Mouse (Mus musculus): Measurements from ENCODE around the gene Chat. TPM values are rescaled to one million over a fixed set of nuclear protein-coding genes. Genes with fewer than 3 reads are reported as not detected.

The Chat gene
- polyA plus RNA-seq, 1 experiment, result 0.10 TPM

GRCm38 (mm10) chr14:32476559-32476958 is 10.8 kb upstream of the Chat start:
- Histone ChIP-seq H3K27me3 (ENCODE audit: control insufficient read depth, insufficient read depth, low read length) (no peaks in the 10 kb centered on the region), H3K36me3 (ENCODE audit: control insufficient read depth, insufficient read depth, low read length) (no peaks in the 10 kb centered on the region), H3K4me3 (ENCODE audit: control insufficient read depth, low read depth, low read length) (no peak overlapping the region), H3K27ac (ENCODE audit: control insufficient read depth, insufficient read depth, low read depth, low read length) (no peak overlapping the region), H3K4me1 (ENCODE audit: control insufficient read depth, insufficient read depth, low read length) (no peaks in the 10 kb centered on the region)
- no peak for TF ChIP-seq POLR2A (IDR thresholded peaks at IDR 0.05; ENCODE audit: control insufficient read depth, low read depth, low read length)
- no peak for TF ChIP-seq CTCF (IDR thresholded peaks at IDR 0.05; ENCODE audit: control insufficient read depth, insufficient read depth, insufficient replicate concordance, low read depth, low read length)

- Histone ChIP-seq H3K4me3 (ENCODE audit: control insufficient read depth, low read depth, low read length) (no peak overlapping the region), H3K36me3 (ENCODE audit: control insufficient read depth, insufficient read depth, low read length) (no peaks in the 10 kb centered on the region), H3K27me3 (ENCODE audit: control insufficient read depth, insufficient read depth, low read length) (no peaks in the 10 kb centered on the region), H3K4me1 (ENCODE audit: control insufficient read depth, insufficient read depth, low read length) (no peaks in the 10 kb centered on the region), H3K27ac (ENCODE audit: control insufficient read depth, insufficient read depth, low read depth, low read length) (no peak overlapping the region)
- no peak for TF ChIP-seq POLR2A (IDR thresholded peaks at IDR 0.05; ENCODE audit: control insufficient read depth, low read depth, low read length)
- peak; percentile 40; the same call in 1 of the 2 replicates for TF ChIP-seq CTCF (IDR thresholded peaks at IDR 0.05; ENCODE audit: control insufficient read depth, insufficient read depth, insufficient replicate concordance, low read depth, low read length)
Observed at GRCm38 (mm10) chr14:32472996-32473395, 7.2 kb upstream of the Chat start.

- H3K27me3 ChIP-seq (ENCODE audit: control insufficient read depth, insufficient read depth, low read length), result peaks cover 2% of the 10 kb centered on the region; the same call in 1 of the 2 replicates
- H3K4me3 ChIP-seq (ENCODE audit: control insufficient read depth, low read depth, low read length), result no peak overlapping the region
- TF ChIP-seq CTCF (IDR thresholded peaks at IDR 0.05; ENCODE audit: control insufficient read depth, insufficient read depth, insufficient replicate concordance, low read depth, low read length) (no peak), POLR2A (IDR thresholded peaks at IDR 0.05; ENCODE audit: control insufficient read depth, low read depth, low read length) (no peak)
- H3K4me1 ChIP-seq (ENCODE audit: control insufficient read depth, insufficient read depth, low read length), result peaks cover 13% of the 10 kb centered on the region
- no peak overlapping the region for H3K27ac ChIP-seq (ENCODE audit: control insufficient read depth, insufficient read depth, low read depth, low read length)
- H3K36me3 ChIP-seq (ENCODE audit: control insufficient read depth, insufficient read depth, low read length), result no peaks in the 10 kb centered on the region
Observed at GRCm38 (mm10) chr14:32467606-32468005, 1.8 kb upstream of the Chat start.

- H3K36me3 ChIP-seq (ENCODE audit: control insufficient read depth, insufficient read depth, low read length), result no peaks in the 10 kb centered on the region
- no peak overlapping the region for H3K4me3 ChIP-seq (ENCODE audit: control insufficient read depth, low read depth, low read length)
- H3K27me3 ChIP-seq (ENCODE audit: control insufficient read depth, insufficient read depth, low read length), result peaks cover 2% of the 10 kb centered on the region; the same call in 1 of the 2 replicates
- peaks cover 16% of the 10 kb centered on the region for H3K4me1 ChIP-seq (ENCODE audit: control insufficient read depth, insufficient read depth, low read length)
- no peak overlapping the region for H3K27ac ChIP-seq (ENCODE audit: control insufficient read depth, insufficient read depth, low read depth, low read length)
- no peak for TF ChIP-seq POLR2A (IDR thresholded peaks at IDR 0.05; ENCODE audit: control insufficient read depth, low read depth, low read length)
- TF ChIP-seq CTCF (IDR thresholded peaks at IDR 0.05; ENCODE audit: control insufficient read depth, insufficient read depth, insufficient replicate concordance, low read depth, low read length), result no peak
Observed at GRCm38 (mm10) chr14:32465506-32465870, 301 bp downstream of the Chat start.

GRCm38 (mm10) chr14:32464601-32465505 is 936 bp downstream of the Chat start, which contains the start of gene Slc18a3:
Slc18a3 (minus strand) TSS chr14:32464850.
- TF ChIP-seq CTCF (IDR thresholded peaks at IDR 0.05; ENCODE audit: control insufficient read depth, insufficient read depth, insufficient replicate concordance, low read depth, low read length) (no peak), POLR2A (IDR thresholded peaks at IDR 0.05; ENCODE audit: control insufficient read depth, low read depth, low read length) (no peak)
- Histone ChIP-seq H3K4me3 (ENCODE audit: control insufficient read depth, low read depth, low read length) (peak within 1 kb of the TSS; percentile 5), H3K27ac (ENCODE audit: control insufficient read depth, insufficient read depth, low read depth, low read length) (no peak within 1 kb of the TSS), H3K36me3 (ENCODE audit: control insufficient read depth, insufficient read depth, low read length) (no peaks in the 10 kb centered on the region), H3K27me3 (ENCODE audit: control insufficient read depth, insufficient read depth, low read length) (peaks cover 2% of the 10 kb centered on the region; the same call in 1 of the 2 replicates), H3K4me1 (ENCODE audit: control insufficient read depth, insufficient read depth, low read length) (peaks cover 16% of the 10 kb centered on the region)

GRCm38 (mm10) chr14:32463211-32464040 is 2.4 kb downstream of the Chat start:
- no peak for TF ChIP-seq CTCF (IDR thresholded peaks at IDR 0.05; ENCODE audit: control insufficient read depth, insufficient read depth, insufficient replicate concordance, low read depth, low read length)
- TF ChIP-seq POLR2A (IDR thresholded peaks at IDR 0.05; ENCODE audit: control insufficient read depth, low read depth, low read length), result no peak
- peak overlapping the region; percentile 5 for H3K4me3 ChIP-seq (ENCODE audit: control insufficient read depth, low read depth, low read length)
- H3K27ac ChIP-seq (ENCODE audit: control insufficient read depth, insufficient read depth, low read depth, low read length), result no peak overlapping the region
- peaks cover 2% of the 10 kb centered on the region; the same call in 1 of the 2 replicates for H3K27me3 ChIP-seq (ENCODE audit: control insufficient read depth, insufficient read depth, low read length)
- H3K36me3 ChIP-seq (ENCODE audit: control insufficient read depth, insufficient read depth, low read length), result no peaks in the 10 kb centered on the region
- H3K4me1 ChIP-seq (ENCODE audit: control insufficient read depth, insufficient read depth, low read length), result peaks cover 16% of the 10 kb centered on the region

- H3K4me3 ChIP-seq (ENCODE audit: control insufficient read depth, low read depth, low read length), result no peak overlapping the region
- no peaks in the 10 kb centered on the region for H3K36me3 ChIP-seq (ENCODE audit: control insufficient read depth, insufficient read depth, low read length)
- no peaks in the 10 kb centered on the region for H3K4me1 ChIP-seq (ENCODE audit: control insufficient read depth, insufficient read depth, low read length)
- TF ChIP-seq CTCF (IDR thresholded peaks at IDR 0.05; ENCODE audit: control insufficient read depth, insufficient read depth, insufficient replicate concordance, low read depth, low read length) (no peak), POLR2A (IDR thresholded peaks at IDR 0.05; ENCODE audit: control insufficient read depth, low read depth, low read length) (no peak)
- H3K27me3 ChIP-seq (ENCODE audit: control insufficient read depth, insufficient read depth, low read length), result no peaks in the 10 kb centered on the region
- H3K27ac ChIP-seq (ENCODE audit: control insufficient read depth, insufficient read depth, low read depth, low read length), result no peak overlapping the region
Observed at GRCm38 (mm10) chr14:32452552-32452951, 13.2 kb downstream of the Chat start.

Measured in testis, adult 2 months (tissue).